Mouse (Mus musculus): ENCODE results near the gene Suco.

GRCm38 (mm10) chr1:161794447-161795211 lies 81.9 kb downstream of the Suco start:
- no peak for TF ChIP-seq CTCF (IDR thresholded peaks at IDR 0.05; ENCODE audit: low read depth)
- TF ChIP-seq EP300 (IDR thresholded peaks at IDR 0.05; ENCODE audit: low read depth): no peak
